Mouse (Mus musculus) embryonic facial prominence, embryonic 14.5 days (tissue): ENCODE data around the gene Ccnt2. TPM values are rescaled to one million over a fixed set of nuclear protein-coding genes. Genes with fewer than 3 reads are reported as not detected.

Source experiments
- ATAC-seq: fragments of 200-750 bp; cut with Nextera tagmentation; 2 replicates; pipeline ENCODE4 v1.8.0; 2017; ENCODE audit warnings: low read depth, moderate number of reproducible peaks, moderate TSS enrichment
- DNase-seq: peaks from one replicate; pipeline ENCODE4 v3.0.0-alpha.2; 2015; ENCODE audit warnings: low spot score
- H3K27ac ChIP-seq: fragments of 300-500 bp; sonication (generic); replicated peaks from 2 replicates; pipeline ENCODE4 v1.5.1; 2014; ENCODE audit warnings: low read depth, mild to moderate bottlenecking, low read length, moderate library complexity
- H3K27me3 ChIP-seq: fragments of 300-500 bp; sonication (generic); replicated peaks from 2 replicates; pipeline ENCODE4 v1.6.1; 2014; ENCODE audit warnings: low read length; ENCODE audit not compliant: control insufficient read depth, insufficient read depth
- H3K36me3 ChIP-seq: fragments of 300-500 bp; sonication (generic); 2 replicates; pipeline ENCODE4 v1.6.1; 2014; ENCODE audit warnings: low read length, mixed read lengths; ENCODE audit not compliant: control insufficient read depth, insufficient read depth
- H3K4me1 ChIP-seq: fragments of 300-500 bp; sonication (generic); 2 replicates; pipeline ENCODE4 v1.6.1; 2014; ENCODE audit warnings: antibody characterized with exemption, low read length; ENCODE audit not compliant: control insufficient read depth, insufficient read depth
- H3K4me2 ChIP-seq: fragments of 300-500 bp; sonication (generic); 2 replicates; pipeline ENCODE4 v1.6.1; 2014; ENCODE audit warnings: low read depth, mild to moderate bottlenecking, low read length, moderate library complexity, mixed read lengths
- H3K4me3 ChIP-seq: fragments of 300-500 bp; sonication (generic); 2 replicates; pipeline ENCODE4 v1.5.1; 2014; ENCODE audit warnings: low read depth, mild to moderate bottlenecking, low read length
- H3K9ac ChIP-seq: fragments of 300-500 bp; sonication (generic); 2 replicates; pipeline ENCODE4 v1.6.1; 2014; ENCODE audit warnings: low read depth, mild to moderate bottlenecking, low read length, moderate library complexity, mixed read lengths
- H3K9me3 ChIP-seq: fragments of 300-500 bp; sonication (generic); 2 replicates; pipeline ENCODE4 v1.6.1; 2016; ENCODE audit warnings: low read length; ENCODE audit not compliant: control insufficient read depth
- WGBS: fragments of 180-500 bp; shearing (Covaris S2); extraction: QIAGEN DNeasy Blood & Tissue Kit; methylation state at CpG from one replicate; pipeline ENCODE4 v1.1.7; 2014; 5-methylcytosine and 5-hydroxymethylcytosine counted together
- polyA plus RNA-seq: library from polyadenylated mRNA; unstranded; fragments of >200 nt; fragmentation: Nextera tagmentation; extraction: Ambion mirVana; gene quantifications from 2 replicates; pipeline ENCODE4 v1.2.1, GENCODE M21; 2014

Gene Ccnt2
- polyA plus RNA-seq, 1 experiment from 2014 or later: 51.4 TPM

GRCm38 (mm10) chr1:127778611-127779010 lies 4.6 kb downstream of the Ccnt2 start:
- H3K36me3 ChIP-seq: no peaks in the 10 kb centered on the region; the same call in 1 of the 2 replicates
- H3K9ac ChIP-seq: no peak overlapping the region
- DNase-seq (no peak), ATAC-seq (no peak)
- H3K27me3 ChIP-seq: no peaks in the 10 kb centered on the region
- H3K4me3 ChIP-seq: no peak overlapping the region
- H3K4me1 ChIP-seq: peaks cover 25% of the 10 kb centered on the region
- H3K9me3 ChIP-seq: no peaks in the 10 kb centered on the region
- 82% methylated on average over 3 of the region's 3 CpGs for WGBS
- H3K27ac ChIP-seq: no peak overlapping the region
- no peak overlapping the region for H3K4me2 ChIP-seq

DNA sequence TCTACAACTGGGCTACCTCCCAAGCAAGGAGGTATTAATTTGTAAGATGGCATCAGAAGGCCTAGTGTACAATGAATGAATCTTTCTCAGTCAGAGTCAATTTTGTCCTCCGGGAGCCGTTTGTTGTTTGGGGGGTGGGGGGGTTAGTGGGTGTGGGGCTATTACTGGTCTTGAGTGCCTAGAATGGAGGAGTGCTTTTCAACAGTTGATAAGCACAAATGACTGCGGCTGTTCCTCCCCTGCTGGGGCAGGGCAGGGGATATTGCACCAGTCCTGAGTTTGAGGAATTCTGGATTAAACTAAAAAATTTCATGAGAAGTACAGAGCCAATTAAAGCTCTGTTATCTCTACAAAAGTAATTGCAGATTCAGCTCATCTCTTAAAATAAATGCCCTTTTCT lies 6.2 kb downstream of the Ccnt2 start:
- H3K27me3 ChIP-seq: no peaks in the 10 kb centered on the region
- no peak overlapping the region for H3K4me2 ChIP-seq
- 41% methylated on average over 3 of the region's 3 CpGs for WGBS
- H3K36me3 ChIP-seq: no peaks in the 10 kb centered on the region; the same call in 1 of the 2 replicates
- peaks cover 25% of the 10 kb centered on the region for H3K4me1 ChIP-seq
- no peak for ATAC-seq
- no peaks in the 10 kb centered on the region for H3K9me3 ChIP-seq
- DNase-seq: no peak
- no peak overlapping the region for H3K4me3 ChIP-seq
- no peak overlapping the region for H3K27ac ChIP-seq
- H3K9ac ChIP-seq: no peak overlapping the region

- Histone ChIP-seq H3K4me1 (peaks cover 26% of the 10 kb centered on the region), H3K27me3 (no peaks in the 10 kb centered on the region), H3K4me3 (no peak overlapping the region), H3K36me3 (no peaks in the 10 kb centered on the region; the same call in 1 of the 2 replicates), H3K9ac (no peak overlapping the region), H3K9me3 (no peaks in the 10 kb centered on the region), H3K27ac (no peak overlapping the region), H3K4me2 (no peak overlapping the region)
- 66% methylated on average over 2 of the region's 2 CpGs for WGBS
- ATAC-seq (no peak), DNase-seq (no peak)
Observed at GRCm38 (mm10) chr1:127780849-127781248, 6.9 kb downstream of the Ccnt2 start.

- DNase-seq (no peak), ATAC-seq (peak; percentile 17; the same call in 1 of the 2 replicates)
- Histone ChIP-seq H3K27ac (no peak overlapping the region), H3K9ac (no peak overlapping the region), H3K9me3 (no peaks in the 10 kb centered on the region), H3K4me2 (no peak overlapping the region), H3K36me3 (no peaks in the 10 kb centered on the region), H3K4me3 (no peak overlapping the region), H3K4me1 (peaks cover 24% of the 10 kb centered on the region), H3K27me3 (no peaks in the 10 kb centered on the region)
Observed at GRCm38 (mm10) chr1:127783862-127784261, 9.9 kb downstream of the Ccnt2 start.

DNA sequence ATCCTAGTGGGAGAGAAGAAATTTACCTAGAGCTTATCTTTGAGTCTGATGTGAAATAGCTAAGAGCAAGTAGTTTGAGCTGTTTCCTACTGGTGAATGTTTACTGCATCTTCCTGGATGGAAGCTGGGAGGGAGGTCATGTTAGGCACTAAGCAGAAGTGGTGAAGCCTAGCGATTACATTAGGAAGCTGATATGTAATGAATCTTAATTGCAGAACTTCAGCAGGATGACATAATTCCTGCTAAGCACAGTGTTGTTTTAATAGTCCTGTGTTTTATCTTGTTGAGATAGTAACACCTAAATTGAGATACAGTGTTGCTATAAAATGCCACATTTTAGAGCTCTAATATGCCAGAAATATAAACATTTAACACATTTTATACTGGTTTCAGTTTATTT lies 11.9 kb downstream of the Ccnt2 start:
- DNase-seq (no peak), ATAC-seq (no peak)
- no peaks in the 10 kb centered on the region for H3K27me3 ChIP-seq
- no peak overlapping the region for H3K4me2 ChIP-seq
- H3K4me3 ChIP-seq: no peak overlapping the region
- H3K9ac ChIP-seq: no peak overlapping the region
- 81% methylated on average over 1 of the region's 1 CpGs for WGBS
- no peaks in the 10 kb centered on the region for H3K36me3 ChIP-seq
- peaks cover 17% of the 10 kb centered on the region for H3K4me1 ChIP-seq
- no peaks in the 10 kb centered on the region for H3K9me3 ChIP-seq
- H3K27ac ChIP-seq: no peak overlapping the region

DNA sequence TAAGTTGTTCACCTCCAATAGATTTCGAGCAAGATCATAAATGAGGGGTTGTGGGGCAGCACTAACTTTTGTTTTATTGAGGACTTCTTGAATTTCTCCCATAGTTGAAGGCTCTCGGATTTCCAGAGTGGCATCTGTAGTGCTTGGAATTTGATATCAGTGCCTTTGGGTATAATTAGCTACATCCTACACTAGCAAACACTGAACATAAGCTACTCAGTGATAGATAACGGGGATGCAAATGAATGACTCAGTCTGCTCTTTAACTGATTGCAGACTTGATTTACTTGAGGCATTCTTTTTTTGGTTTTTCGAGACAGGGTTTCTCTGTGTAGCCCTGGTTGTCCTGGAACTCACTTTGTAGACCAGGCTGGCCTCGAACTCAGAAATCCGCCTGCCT lies 15.0 kb downstream of the Ccnt2 start:
- Histone ChIP-seq H3K4me3 (no peak overlapping the region), H3K4me2 (no peak overlapping the region), H3K27me3 (no peaks in the 10 kb centered on the region), H3K9ac (no peak overlapping the region), H3K36me3 (peaks cover 16% of the 10 kb centered on the region), H3K27ac (no peak overlapping the region), H3K4me1 (peaks cover 7% of the 10 kb centered on the region), H3K9me3 (no peaks in the 10 kb centered on the region)
- 57% methylated on average over 6 of the region's 6 CpGs for WGBS
- DNase-seq (no peak), ATAC-seq (no peak)

DNA sequence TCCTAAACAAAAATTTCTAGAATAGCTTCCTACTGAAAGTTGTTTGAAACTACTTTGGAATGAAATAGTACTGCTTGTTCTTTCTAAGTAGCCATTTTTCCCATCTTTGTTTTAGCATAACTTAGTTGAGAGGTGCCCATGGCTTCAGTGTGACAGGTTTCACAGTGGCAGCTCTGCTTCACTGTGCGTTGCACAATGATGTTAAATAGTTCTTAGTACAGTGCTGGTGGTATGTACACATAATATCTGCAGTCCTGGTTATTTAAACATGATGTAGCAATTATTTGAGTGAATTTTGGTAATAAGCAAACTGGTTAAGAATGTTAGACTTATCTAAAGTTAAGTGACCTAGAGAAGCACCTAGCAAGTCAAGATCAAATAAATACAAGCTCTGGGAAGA lies 19.5 kb downstream of the Ccnt2 start:
- Histone ChIP-seq H3K4me3 (no peak overlapping the region), H3K9ac (no peak overlapping the region), H3K9me3 (no peaks in the 10 kb centered on the region), H3K27me3 (no peaks in the 10 kb centered on the region), H3K4me2 (no peak overlapping the region), H3K4me1 (no peaks in the 10 kb centered on the region), H3K27ac (no peak overlapping the region), H3K36me3 (peaks cover 21% of the 10 kb centered on the region)
- no peak for ATAC-seq
- no peak for DNase-seq
- 93% methylated on average over 1 of the region's 1 CpGs for WGBS

- peaks cover 35% of the 10 kb centered on the region for H3K36me3 ChIP-seq
- 76% methylated on average over 6 of the region's 6 CpGs for WGBS
- no peaks in the 10 kb centered on the region for H3K9me3 ChIP-seq
- no peak overlapping the region for H3K9ac ChIP-seq
- DNase-seq: no peak
- H3K27me3 ChIP-seq: no peaks in the 10 kb centered on the region
- ATAC-seq: no peak
- no peak overlapping the region for H3K27ac ChIP-seq
- H3K4me1 ChIP-seq: no peaks in the 10 kb centered on the region
- no peak overlapping the region for H3K4me2 ChIP-seq
- no peak overlapping the region for H3K4me3 ChIP-seq
Observed at GRCm38 (mm10) chr1:127795087-127795769, 21.3 kb downstream of the Ccnt2 start.

DNA sequence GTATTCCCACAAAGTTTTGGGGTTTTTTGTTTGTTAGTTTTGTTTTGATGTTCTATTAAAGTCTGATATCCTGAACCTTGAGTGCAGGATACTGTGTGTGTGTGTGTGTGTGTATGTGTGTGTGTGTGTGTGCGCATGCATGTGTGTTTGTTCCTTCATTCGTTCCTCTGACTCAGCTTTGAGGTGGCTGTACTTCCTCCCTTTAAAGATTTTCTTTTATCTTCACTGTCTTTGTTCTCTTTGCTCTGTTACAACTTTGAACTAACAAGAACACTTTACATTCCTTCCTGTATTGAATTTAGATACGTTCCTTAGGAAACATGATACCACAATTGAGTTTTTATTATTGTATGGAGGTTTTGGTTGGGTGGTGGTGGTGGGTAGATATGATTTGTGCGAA lies 22.4 kb downstream of the Ccnt2 start:
- Histone ChIP-seq H3K27ac (no peak overlapping the region), H3K36me3 (peaks cover 38% of the 10 kb centered on the region), H3K4me1 (no peaks in the 10 kb centered on the region), H3K27me3 (no peaks in the 10 kb centered on the region), H3K4me2 (no peak overlapping the region), H3K9ac (no peak overlapping the region), H3K9me3 (no peaks in the 10 kb centered on the region), H3K4me3 (no peak overlapping the region)
- ATAC-seq (0 out of 2 replicates have a peak, but pooled peaks have one; percentile 26), DNase-seq (no peak)
- 53% methylated on average over 4 of the region's 4 CpGs for WGBS
